Mouse (Mus musculus) forebrain, embryonic 16.5 days (tissue): ENCODE data around the gene Olfr1314. TPM values are rescaled to one million over a fixed set of nuclear protein-coding genes. Genes with fewer than 3 reads are reported as not detected.

Source experiments
- ATAC-seq: fragments of 200-750 bp; cut with Nextera tagmentation; 2 replicates; pipeline ENCODE4 v1.8.0; 2017; ENCODE audit warnings: mild to moderate bottlenecking, moderate library complexity
- H3K27ac ChIP-seq: fragments of 300-500 bp; sonication (generic); 2 replicates; pipeline ENCODE4 v1.5.1; 2014; ENCODE audit warnings: low read length, control low read depth
- H3K27me3 ChIP-seq: fragments of 300-500 bp; sonication (generic); replicated peaks from 2 replicates; pipeline ENCODE4 v1.6.1; 2014; ENCODE audit warnings: low read length; ENCODE audit not compliant: control insufficient read depth, insufficient read depth
- H3K36me3 ChIP-seq: fragments of 300-500 bp; sonication (generic); 2 replicates; pipeline ENCODE4 v1.6.1; 2014; ENCODE audit not compliant: control insufficient read depth, insufficient read depth
- H3K4me1 ChIP-seq: fragments of 300-500 bp; sonication (generic); replicated peaks from 2 replicates; pipeline ENCODE4 v1.6.1; 2014; ENCODE audit warnings: low read length; ENCODE audit not compliant: control insufficient read depth, insufficient read depth
- H3K4me2 ChIP-seq: fragments of 300-500 bp; sonication (generic); 2 replicates; pipeline ENCODE4 v1.6.1; 2014; ENCODE audit warnings: mild to moderate bottlenecking, low read length, control low read depth
- H3K4me3 ChIP-seq: fragments of 300-500 bp; sonication (generic); replicated peaks from 2 replicates; pipeline ENCODE4 v1.5.1; 2014; ENCODE audit warnings: mild to moderate bottlenecking, low read length, control low read depth
- H3K9ac ChIP-seq: fragments of 300-500 bp; sonication (generic); replicated peaks from 2 replicates; pipeline ENCODE4 v1.6.1; 2014; ENCODE audit warnings: low read depth, low read length, control low read depth
- H3K9me3 ChIP-seq: fragments of 300-500 bp; sonication (generic); 2 replicates; pipeline ENCODE4 v1.6.1; 2016; ENCODE audit warnings: low read length; ENCODE audit not compliant: control insufficient read depth
- WGBS: fragments of 180-500 bp; shearing (Covaris S2); extraction: QIAGEN DNeasy Blood & Tissue Kit; methylation state at CpG from one replicate; pipeline ENCODE4 v1.1.7; 2014; 5-methylcytosine and 5-hydroxymethylcytosine counted together
- polyA plus RNA-seq: library from polyadenylated mRNA; unstranded; fragments of >200 nt; fragmentation: Nextera tagmentation; extraction: Ambion mirVana; gene quantifications from 2 replicates; pipeline ENCODE4 v1.2.1, GENCODE M21; 2015

Gene Olfr1314
- polyA plus RNA-seq = not detected in 2 replicates

GRCm38 (mm10) chr2:112096681-112097080 is at the start of gene Olfr1314:
Gene Olfr1314, minus strand, starts transcription at chr2:112096781.
- no peak within 1 kb of the TSS for H3K9ac ChIP-seq
- no peaks in the 10 kb centered on the region for H3K27me3 ChIP-seq
- H3K4me3 ChIP-seq = no peak within 1 kb of the TSS
- no peaks in the 10 kb centered on the region for H3K36me3 ChIP-seq
- H3K27ac ChIP-seq = no peak within 1 kb of the TSS
- ATAC-seq = no peak
- no peaks in the 10 kb centered on the region for H3K4me1 ChIP-seq
- H3K4me2 ChIP-seq = no peak within 1 kb of the TSS
- no peaks in the 10 kb centered on the region for H3K9me3 ChIP-seq

DNA sequence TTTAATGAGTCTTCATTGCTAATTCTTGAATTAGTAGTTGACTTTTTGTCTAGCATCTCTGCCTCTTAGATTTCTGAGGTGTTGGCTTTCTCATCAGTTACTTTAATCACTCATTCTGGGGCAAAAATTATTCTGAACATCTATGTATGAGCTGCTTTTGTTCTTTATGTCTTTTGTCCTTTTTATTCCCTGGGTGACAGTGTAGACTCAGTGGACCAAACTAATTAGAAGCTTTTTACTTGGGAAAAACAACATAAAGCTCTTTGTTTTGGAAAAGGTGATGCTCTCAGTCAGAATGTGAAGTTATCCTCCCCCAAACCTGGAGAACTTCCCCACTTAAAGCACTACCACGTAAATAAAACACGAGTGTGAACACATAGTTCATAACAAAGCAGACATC is 43.4 kb upstream of the Olfr1314 start, which contains the start of gene Olfr1317:
Gene Olfr1317, plus strand, starts transcription at position 301 of the 400 bp plus-strand sequence.
- Histone ChIP-seq H3K4me1 (no peaks in the 10 kb centered on the region), H3K9ac (no peak within 1 kb of the TSS), H3K27me3 (no peaks in the 10 kb centered on the region), H3K9me3 (no peaks in the 10 kb centered on the region), H3K4me2 (no peak within 1 kb of the TSS), H3K27ac (no peak within 1 kb of the TSS), H3K4me3 (no peak within 1 kb of the TSS), H3K36me3 (no peaks in the 10 kb centered on the region)
- ATAC-seq = no peak
- WGBS = 71% methylated on average over 2 of the region's 2 CpGs

GRCm38 (mm10) chr2:112134877-112135276 is 38.3 kb upstream of the Olfr1314 start, which contains the start of gene Olfr1316:
Gene Olfr1316, minus strand, starts transcription at chr2:112134977.
- H3K4me3 ChIP-seq = no peak within 1 kb of the TSS
- H3K27me3 ChIP-seq = no peaks in the 10 kb centered on the region
- no peaks in the 10 kb centered on the region for H3K4me1 ChIP-seq
- no peak within 1 kb of the TSS for H3K27ac ChIP-seq
- no peaks in the 10 kb centered on the region for H3K36me3 ChIP-seq
- ATAC-seq = no peak
- no peak within 1 kb of the TSS for H3K4me2 ChIP-seq
- 93% methylated on average over 2 of the region's 2 CpGs for WGBS
- no peaks in the 10 kb centered on the region for H3K9me3 ChIP-seq
- H3K9ac ChIP-seq = no peak within 1 kb of the TSS

GRCm38 (mm10) chr2:112115340-112115739 is 18.8 kb upstream of the Olfr1314 start, which contains the start of gene Olfr1315-ps1:
Gene Olfr1315-ps1, minus strand, starts transcription at chr2:112115440.
- no peak within 1 kb of the TSS for H3K4me3 ChIP-seq
- H3K36me3 ChIP-seq = no peaks in the 10 kb centered on the region
- WGBS = 75% methylated on average over 1 of the region's 1 CpGs
- no peak within 1 kb of the TSS for H3K27ac ChIP-seq
- H3K4me2 ChIP-seq = no peak within 1 kb of the TSS
- H3K27me3 ChIP-seq = no peaks in the 10 kb centered on the region
- H3K9me3 ChIP-seq = no peaks in the 10 kb centered on the region
- no peak within 1 kb of the TSS for H3K9ac ChIP-seq
- no peaks in the 10 kb centered on the region for H3K4me1 ChIP-seq
- ATAC-seq = no peak

DNA sequence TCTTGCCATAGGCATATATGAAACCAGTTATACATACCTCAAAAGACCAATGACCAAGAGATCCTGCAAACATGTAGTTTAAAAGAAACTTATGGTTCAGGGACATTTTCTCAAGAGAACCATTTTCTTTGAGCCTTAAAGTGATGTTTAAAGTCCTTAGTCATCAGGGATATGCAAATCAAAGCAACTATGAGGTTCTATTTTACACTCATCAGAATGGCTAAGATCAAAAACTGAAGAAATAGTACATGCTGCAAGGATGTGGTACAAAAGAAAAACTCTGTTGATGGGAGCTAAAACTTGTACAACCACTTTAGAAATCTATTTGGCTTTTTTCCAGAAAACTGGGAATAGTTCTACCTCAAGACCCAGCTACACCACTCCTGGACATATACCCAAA is 18.8 kb downstream of the Olfr1314 start, which contains the start of gene Olfr1313:
Gene Olfr1313, minus strand, starts transcription at position 101 of the 400 bp plus-strand sequence.
- no peak within 1 kb of the TSS for H3K27ac ChIP-seq
- no peaks in the 10 kb centered on the region for H3K9me3 ChIP-seq
- H3K4me1 ChIP-seq = no peaks in the 10 kb centered on the region
- no peak within 1 kb of the TSS for H3K4me2 ChIP-seq
- no peak within 1 kb of the TSS for H3K9ac ChIP-seq
- H3K27me3 ChIP-seq = no peaks in the 10 kb centered on the region
- no peak within 1 kb of the TSS for H3K4me3 ChIP-seq
- H3K36me3 ChIP-seq = no peaks in the 10 kb centered on the region
- no peak for ATAC-seq

DNA sequence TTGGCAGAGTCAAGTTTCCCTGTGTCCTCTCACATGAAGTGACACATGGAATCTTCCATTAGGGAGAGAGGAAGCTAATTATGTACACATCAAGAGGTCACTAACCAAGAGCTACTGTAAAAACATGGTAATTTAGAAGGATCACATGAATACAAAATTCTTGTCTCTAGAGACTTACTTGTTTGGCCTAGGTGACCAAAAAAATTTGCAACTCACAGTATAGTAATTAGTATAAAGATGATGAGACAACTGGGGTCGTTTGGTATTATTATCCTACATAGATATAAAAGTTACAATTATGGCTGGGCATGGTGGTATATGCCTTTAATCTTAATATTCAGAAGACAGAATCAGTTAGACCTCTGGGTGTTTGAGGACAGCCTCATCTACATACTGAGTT is 46.4 kb downstream of the Olfr1314 start, which contains the start of gene Olfr1312:
Gene Olfr1312, minus strand, starts transcription at position 101 of the 400 bp plus-strand sequence.
- no peak within 1 kb of the TSS for H3K9ac ChIP-seq
- H3K36me3 ChIP-seq = no peaks in the 10 kb centered on the region
- WGBS = 21% methylated on average over 1 of the region's 1 CpGs
- H3K4me2 ChIP-seq = no peak within 1 kb of the TSS
- no peak for ATAC-seq
- no peak within 1 kb of the TSS for H3K4me3 ChIP-seq
- no peaks in the 10 kb centered on the region for H3K27me3 ChIP-seq
- H3K9me3 ChIP-seq = no peaks in the 10 kb centered on the region
- H3K27ac ChIP-seq = no peak within 1 kb of the TSS
- H3K4me1 ChIP-seq = no peaks in the 10 kb centered on the region

Other genes starting within 250 kb of the Olfr1314 start
- not detected in 2 replicates for gene Olfr1305, start 219.6 kb downstream of the Olfr1314 start, polyA plus RNA-seq
- gene Olfr1306, start 180.5 kb downstream of the Olfr1314 start, polyA plus RNA-seq = not detected in 2 replicates
- gene Olfr1307, start 147.3 kb downstream of the Olfr1314 start, polyA plus RNA-seq = not detected in 2 replicates
- not detected in 2 replicates for gene Olfr1308, start 131.8 kb downstream of the Olfr1314 start, polyA plus RNA-seq
- not detected in 2 replicates for gene Olfr1309, start 106.5 kb downstream of the Olfr1314 start, polyA plus RNA-seq
- not detected in 2 replicates for gene Olfr1310, start 84.1 kb downstream of the Olfr1314 start, polyA plus RNA-seq
- gene Olfr1311, start 72.4 kb downstream of the Olfr1314 start, polyA plus RNA-seq = not detected in 2 replicates
- not detected in 2 replicates for gene Olfr1312, start 46.5 kb downstream of the Olfr1314 start, polyA plus RNA-seq
- not detected in 2 replicates for gene Olfr1313, start 18.9 kb downstream of the Olfr1314 start, polyA plus RNA-seq
- not detected in 2 replicates for gene Olfr1315-ps1, start 18.7 kb upstream of the Olfr1314 start, polyA plus RNA-seq
- gene Olfr1316, start 38.2 kb upstream of the Olfr1314 start, polyA plus RNA-seq = not detected in 2 replicates
- not detected in 2 replicates for gene Olfr1317, start 43.5 kb upstream of the Olfr1314 start, polyA plus RNA-seq
- gene Olfr1318, start 57.4 kb upstream of the Olfr1314 start, polyA plus RNA-seq = not detected in 2 replicates
- 13.3 and 15.9 TPM in 2 replicates for gene Lpcat4, start 142.7 kb upstream of the Olfr1314 start, polyA plus RNA-seq
- gene Nutm1, start 162.5 kb upstream of the Olfr1314 start, polyA plus RNA-seq = not detected in 2 replicates
- gene Nop10, start 165.1 kb upstream of the Olfr1314 start, polyA plus RNA-seq = 157 and 169 TPM in 2 replicates
- 18.5 and 20.1 TPM in 2 replicates for gene Slc12a6, start 169.0 kb upstream of the Olfr1314 start, polyA plus RNA-seq
- not detected in 2 replicates for gene Gm21985, start 169.5 kb upstream of the Olfr1314 start, polyA plus RNA-seq